Mouse (Mus musculus) bone marrow, adult 2 months (tissue): ENCODE measurements around the gene Ccsap.

ENCODE experiments used
- CTCF ChIP-seq: fragments of 200-500 bp; IDR thresholded peaks from 2 replicates; pipeline ENCODE4 v1.5.1; 2011; ENCODE audit warnings: low read length, control low read depth; ENCODE audit not compliant: control insufficient read depth, insufficient read depth
- POLR2A ChIP-seq: fragments of 200-500 bp; IDR thresholded peaks from 2 replicates; pipeline ENCODE4 v1.6.1; 2011; ENCODE audit warnings: low read depth, mild to moderate bottlenecking, control low read depth, low read length, borderline replicate concordance; ENCODE audit not compliant: control insufficient read depth

DNA sequence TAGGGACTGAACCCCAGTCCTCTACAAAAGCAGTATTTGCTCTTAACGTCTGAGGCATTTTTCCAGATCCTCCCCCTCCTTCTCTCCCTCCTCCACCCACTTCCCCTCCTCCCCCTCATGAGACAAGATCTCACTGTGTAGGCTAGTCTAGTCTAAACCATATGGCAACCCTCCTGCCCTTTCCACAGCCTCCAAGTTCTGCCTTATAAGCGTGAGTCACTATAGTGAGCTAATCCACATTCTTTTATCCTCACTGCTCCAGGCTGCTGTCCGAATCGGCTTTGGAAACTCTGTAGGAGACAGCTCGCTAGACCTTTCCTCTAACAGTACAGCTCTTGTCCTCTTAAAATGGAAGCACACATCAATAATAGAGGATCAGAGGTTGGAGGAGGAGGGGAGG lies 7.0 kb upstream of the Ccsap start:
- TF ChIP-seq CTCF (no peak), POLR2A (no peak)
